Mouse (Mus musculus): Measurements from ENCODE around the gene Rerg. TPM values are rescaled to one million over a fixed set of nuclear protein-coding genes. Genes with fewer than 3 reads are reported as not detected.

Gene Rerg
- polyA plus RNA-seq, 1 experiment from 2014 or later: 23.9 TPM

DNA sequence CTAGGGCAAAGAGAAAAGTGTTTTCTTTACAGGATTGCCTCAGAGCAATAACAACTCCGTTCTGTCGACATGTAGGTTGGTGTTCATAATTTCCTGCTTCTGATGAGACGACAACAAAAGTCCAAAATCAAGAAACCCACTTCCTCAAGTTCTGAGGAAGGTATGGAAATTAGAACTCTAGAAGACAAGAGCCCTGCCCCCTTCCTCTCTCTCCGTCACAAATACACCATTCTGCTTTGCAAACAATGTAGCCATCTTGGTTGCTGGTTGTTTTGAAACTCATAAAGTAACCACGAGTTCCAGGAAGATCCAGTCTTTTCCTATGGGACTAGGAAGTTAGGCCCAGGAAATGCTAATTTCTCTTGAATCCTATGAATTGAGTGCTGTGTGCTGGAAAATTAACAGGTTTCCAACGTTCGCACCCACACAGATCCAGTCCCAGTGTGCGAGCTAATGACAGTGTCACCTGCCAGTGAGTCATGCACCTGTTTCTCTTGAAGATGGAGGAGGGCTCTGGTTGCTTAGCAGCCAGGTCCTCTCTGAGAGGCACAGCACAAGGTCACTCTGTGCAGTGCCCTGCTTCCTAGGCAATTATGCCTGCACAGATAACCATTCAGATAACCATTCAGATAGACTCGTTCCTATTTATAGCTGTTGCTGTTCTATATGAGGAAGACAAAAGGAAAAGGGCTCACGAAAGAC is 106.9 kb downstream of the Rerg start:
- TF ChIP-seq CTCF (IDR thresholded peaks at IDR 0.05; ENCODE audit: low read depth): no peak
- 64% methylated on average over 10 of the region's 10 CpGs for WGBS

DNA sequence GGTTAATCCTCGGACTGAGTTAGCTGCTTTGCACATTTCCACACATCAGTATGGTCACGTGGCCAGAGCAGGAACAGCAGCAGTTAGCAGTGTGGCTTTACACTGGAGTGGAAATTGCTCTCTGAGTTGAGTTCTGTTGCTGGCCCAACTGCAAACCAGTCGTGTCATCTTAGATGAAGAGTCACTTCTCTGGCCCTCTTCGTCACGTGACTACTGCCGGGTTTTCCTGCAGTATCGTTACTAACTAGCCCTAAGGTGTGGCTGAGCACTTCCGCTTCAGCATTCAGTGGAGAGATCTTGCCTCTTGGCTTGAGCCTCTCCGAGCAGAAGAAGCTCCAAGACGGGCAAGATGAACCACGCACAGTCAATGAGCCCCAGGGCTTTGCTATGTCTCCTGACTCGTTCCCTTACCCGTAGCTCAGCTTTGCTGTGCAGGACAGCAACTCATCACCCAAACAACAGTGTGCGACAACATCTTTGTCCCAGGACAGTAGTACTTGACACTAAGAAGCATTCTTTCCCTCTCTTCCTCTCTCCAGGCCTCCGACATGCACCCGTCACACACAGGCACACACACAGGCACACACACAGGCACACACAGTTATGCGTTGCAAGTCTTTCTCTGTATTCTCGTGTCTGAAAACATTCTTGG is 108.3 kb downstream of the Rerg start:
- H3K9ac ChIP-seq (ENCODE audit: low read depth, low read length): no peak overlapping the region
- no peak for ATAC-seq (replicated peaks; ENCODE audit: low FRiP score, low read depth)
- no peaks in the 10 kb centered on the region for H3K9me3 ChIP-seq (replicated peaks; ENCODE audit: low read length)
- H3K27ac ChIP-seq: no peak overlapping the region
- H3K36me3 ChIP-seq (ENCODE audit: insufficient read depth, low read length): no peaks in the 10 kb centered on the region
- no peak overlapping the region for H3K4me3 ChIP-seq (replicated peaks; ENCODE audit: low read depth, low read length)
- H3K27me3 ChIP-seq (ENCODE audit: insufficient read depth, low read length): no peaks in the 10 kb centered on the region
- DNase-seq (ENCODE audit: low spot score): no peak
- no peak for TF ChIP-seq CTCF (IDR thresholded peaks at IDR 0.05; ENCODE audit: low read depth)
- H3K4me1 ChIP-seq (replicated peaks; ENCODE audit: insufficient read depth, low read length): 0 out of 2 replicates have a peak, but pooled peaks cover 4% of the 10 kb centered on the region
- no peak overlapping the region for H3K4me2 ChIP-seq (ENCODE audit: low read length)
- WGBS: 90% methylated on average over 18 of the region's 18 CpGs

More for the DNA sequence above, 106.9 kb downstream of the Rerg start:
- H3K9ac ChIP-seq (ENCODE audit: low read depth, low read length): no peak overlapping the region
- DNase-seq (ENCODE audit: low spot score): no peak
- 0 out of 2 replicates have a peak, but pooled peaks cover 4% of the 10 kb centered on the region for H3K4me1 ChIP-seq (replicated peaks; ENCODE audit: insufficient read depth, low read length)
- H3K27me3 ChIP-seq (ENCODE audit: insufficient read depth, low read length): no peaks in the 10 kb centered on the region
- no peak overlapping the region for H3K27ac ChIP-seq
- no peaks in the 10 kb centered on the region for H3K36me3 ChIP-seq (ENCODE audit: insufficient read depth, low read length)
- no peak overlapping the region for H3K4me2 ChIP-seq (ENCODE audit: low read length)
- no peaks in the 10 kb centered on the region for H3K9me3 ChIP-seq (replicated peaks; ENCODE audit: low read length)
- 0 out of 2 replicates have a peak, but pooled peaks have one; percentile 29 for ATAC-seq (replicated peaks; ENCODE audit: low FRiP score, low read depth)
- H3K4me3 ChIP-seq (replicated peaks; ENCODE audit: low read depth, low read length): no peak overlapping the region

DNA sequence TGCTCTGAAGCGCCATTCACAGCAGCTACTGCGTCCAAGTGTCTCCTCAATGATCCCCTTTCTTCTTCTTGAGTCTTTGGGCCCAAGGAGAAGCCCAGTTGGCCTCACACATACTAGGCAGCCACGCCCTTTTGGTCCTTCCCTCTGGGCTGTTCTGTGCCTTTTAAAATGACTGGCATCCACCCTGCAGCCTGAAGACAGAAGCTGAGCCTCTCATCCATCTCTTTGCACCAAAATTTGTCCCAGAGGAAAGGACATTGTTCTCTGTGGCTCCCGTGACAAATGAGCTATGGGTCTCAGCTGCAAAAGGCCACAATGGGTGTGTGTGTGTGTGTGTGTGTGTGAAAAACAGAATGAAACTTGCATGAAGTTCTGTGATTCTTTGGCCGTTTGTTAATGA is 109.7 kb downstream of the Rerg start:
- Histone ChIP-seq H3K4me1 (replicated peaks; ENCODE audit: insufficient read depth, low read length) (0 out of 2 replicates have a peak, but pooled peaks cover 4% of the 10 kb centered on the region), H3K4me2 (ENCODE audit: low read length) (no peak overlapping the region), H3K9ac (ENCODE audit: low read depth, low read length) (no peak overlapping the region), H3K27ac (no peak overlapping the region), H3K27me3 (ENCODE audit: insufficient read depth, low read length) (no peaks in the 10 kb centered on the region), H3K36me3 (ENCODE audit: insufficient read depth, low read length) (no peaks in the 10 kb centered on the region), H3K9me3 (replicated peaks; ENCODE audit: low read length) (no peaks in the 10 kb centered on the region), H3K4me3 (replicated peaks; ENCODE audit: low read depth, low read length) (no peak overlapping the region)
- TF ChIP-seq CTCF (IDR thresholded peaks at IDR 0.05; ENCODE audit: low read depth): no peak
- DNase-seq (ENCODE audit: low spot score): no peak
- ATAC-seq (replicated peaks; ENCODE audit: low FRiP score, low read depth): no peak
- WGBS: 80% methylated on average over 5 of the region's 5 CpGs

DNA sequence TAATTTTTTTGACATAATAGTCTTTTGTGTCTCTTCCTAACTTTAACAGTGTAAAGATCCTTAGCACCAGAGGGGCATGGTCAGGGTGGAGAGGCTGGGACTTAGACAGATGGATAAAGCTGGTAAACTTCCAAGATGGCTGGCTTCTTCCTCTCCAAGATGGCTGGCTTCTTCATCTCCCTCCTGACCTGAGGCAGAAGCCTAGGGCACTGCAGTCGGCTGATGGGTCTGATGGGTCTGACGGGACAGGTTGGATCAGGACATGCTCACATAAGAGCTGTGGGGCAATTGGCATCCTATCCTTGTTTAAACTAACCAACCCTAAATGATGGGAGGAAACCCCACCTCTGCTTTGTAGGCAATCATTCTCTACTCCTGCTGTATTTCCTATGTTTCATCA is 112.0 kb downstream of the Rerg start:
- Histone ChIP-seq H3K9me3 (replicated peaks; ENCODE audit: low read length) (no peaks in the 10 kb centered on the region), H3K27me3 (ENCODE audit: insufficient read depth, low read length) (no peaks in the 10 kb centered on the region), H3K4me3 (replicated peaks; ENCODE audit: low read depth, low read length) (no peak overlapping the region), H3K4me1 (replicated peaks; ENCODE audit: insufficient read depth, low read length) (0 out of 2 replicates have a peak, but pooled peaks cover under 1% of the 10 kb centered on the region), H3K4me2 (ENCODE audit: low read length) (no peak overlapping the region), H3K27ac (no peak overlapping the region), H3K36me3 (ENCODE audit: insufficient read depth, low read length) (no peaks in the 10 kb centered on the region), H3K9ac (ENCODE audit: low read depth, low read length) (no peak overlapping the region)
- ATAC-seq (replicated peaks; ENCODE audit: low FRiP score, low read depth) (no peak), DNase-seq (ENCODE audit: low spot score) (no peak)
- WGBS: 100% methylated on average over 2 of the region's 2 CpGs
- no peak for TF ChIP-seq CTCF (IDR thresholded peaks at IDR 0.05; ENCODE audit: low read depth)

DNA sequence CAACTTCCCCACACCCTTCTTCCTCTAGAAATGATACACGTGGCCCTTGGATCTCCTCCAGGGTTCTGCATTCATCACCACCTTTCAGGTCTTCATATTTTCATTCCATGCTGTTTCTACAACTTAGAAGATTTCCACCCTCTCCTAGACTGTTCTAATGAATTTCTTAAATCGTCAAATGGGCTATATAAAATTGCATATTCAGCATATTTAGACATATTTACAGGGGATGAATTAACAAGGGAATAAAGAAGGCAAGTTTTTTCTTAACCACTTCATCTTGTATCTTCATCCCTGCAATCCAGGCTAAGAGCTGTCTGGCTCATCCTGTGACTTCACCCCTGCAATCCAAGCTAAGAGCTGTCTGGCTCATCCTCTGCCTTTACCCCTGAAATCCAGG is 116.2 kb downstream of the Rerg start:
- Histone ChIP-seq H3K27me3 (ENCODE audit: insufficient read depth, low read length) (no peaks in the 10 kb centered on the region), H3K9me3 (replicated peaks; ENCODE audit: low read length) (no peaks in the 10 kb centered on the region), H3K4me2 (ENCODE audit: low read length) (no peak overlapping the region), H3K27ac (no peak overlapping the region), H3K9ac (ENCODE audit: low read depth, low read length) (no peak overlapping the region), H3K36me3 (ENCODE audit: insufficient read depth, low read length) (no peaks in the 10 kb centered on the region), H3K4me1 (replicated peaks; ENCODE audit: insufficient read depth, low read length) (no peaks in the 10 kb centered on the region), H3K4me3 (replicated peaks; ENCODE audit: low read depth, low read length) (no peak overlapping the region)
- DNase-seq (ENCODE audit: low spot score) (no peak), ATAC-seq (replicated peaks; ENCODE audit: low FRiP score, low read depth) (no peak)
- no peak for TF ChIP-seq CTCF (IDR thresholded peaks at IDR 0.05; ENCODE audit: low read depth)
- 71% methylated on average over 2 of the region's 2 CpGs for WGBS

DNA sequence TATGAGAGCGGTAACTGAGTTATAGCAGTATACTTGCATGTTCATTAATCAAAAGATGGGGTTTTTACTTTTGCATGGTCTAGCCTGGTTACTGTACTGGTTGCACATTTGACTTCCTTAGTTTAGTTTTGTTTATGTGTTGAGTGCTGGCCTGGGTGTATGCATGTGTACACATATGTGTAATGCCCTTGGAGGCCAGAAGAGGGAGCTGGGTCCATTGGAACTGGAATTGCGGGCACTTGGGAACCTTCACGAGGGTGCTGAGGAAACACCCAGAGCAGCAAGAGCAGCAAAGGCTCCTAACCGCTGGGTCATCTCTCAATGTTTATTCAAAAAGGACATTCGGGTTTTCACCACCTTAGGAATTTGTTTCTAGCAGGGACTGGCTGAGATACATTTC is 116.8 kb downstream of the Rerg start:
- Histone ChIP-seq H3K9me3 (replicated peaks; ENCODE audit: low read length) (no peaks in the 10 kb centered on the region), H3K4me1 (replicated peaks; ENCODE audit: insufficient read depth, low read length) (no peaks in the 10 kb centered on the region), H3K4me3 (replicated peaks; ENCODE audit: low read depth, low read length) (no peak overlapping the region), H3K4me2 (ENCODE audit: low read length) (no peak overlapping the region), H3K27ac (no peak overlapping the region), H3K9ac (ENCODE audit: low read depth, low read length) (no peak overlapping the region), H3K36me3 (ENCODE audit: insufficient read depth, low read length) (no peaks in the 10 kb centered on the region), H3K27me3 (ENCODE audit: insufficient read depth, low read length) (no peaks in the 10 kb centered on the region)
- no peak for ATAC-seq (replicated peaks; ENCODE audit: low FRiP score, low read depth)
- peak; percentile 33 for DNase-seq (ENCODE audit: low spot score)
- 74% methylated on average over 5 of the region's 5 CpGs for WGBS
- TF ChIP-seq CTCF (IDR thresholded peaks at IDR 0.05; ENCODE audit: low read depth): peak; percentile 70

All from kidney, postnatal 0 days (tissue).